Mouse (Mus musculus): ENCODE data around the gene Gadl1.

Gadl1 gene

DNA sequence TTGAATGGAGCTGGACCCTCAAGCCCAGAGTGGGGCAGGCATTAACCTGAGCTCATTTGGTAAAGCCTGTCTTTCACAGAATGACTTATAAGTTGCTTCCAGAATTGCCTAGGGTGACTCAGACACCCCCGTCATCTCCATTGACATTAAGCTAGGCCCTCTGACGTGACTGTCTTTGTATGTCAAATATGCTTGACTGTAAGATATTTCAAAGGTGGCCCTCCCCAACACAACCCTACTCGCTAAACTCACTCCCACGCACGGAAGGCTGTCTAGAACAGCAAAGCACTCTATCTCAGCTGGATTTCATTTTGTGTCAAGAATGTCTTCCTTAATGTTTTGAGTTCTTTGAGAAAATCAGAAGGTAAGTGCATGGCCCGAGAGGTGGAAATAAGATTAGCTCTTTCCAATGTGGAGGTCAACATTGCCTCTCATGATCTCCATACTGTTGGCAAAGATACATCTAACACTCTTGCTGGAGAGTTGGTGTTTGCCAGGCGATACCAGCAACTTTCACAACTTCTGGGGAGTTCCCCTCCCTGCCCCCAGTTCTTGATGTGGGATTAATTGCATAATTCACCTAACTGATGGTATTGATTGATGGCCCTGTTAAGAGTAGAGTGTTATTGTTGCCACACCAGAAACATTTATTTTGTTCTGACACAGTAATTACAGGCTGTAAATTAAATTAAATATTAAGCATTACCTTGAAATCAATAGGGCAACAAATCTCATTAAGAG lies 182.0 kb downstream of the Gadl1 start:
- DNase-seq: no peak

DNA sequence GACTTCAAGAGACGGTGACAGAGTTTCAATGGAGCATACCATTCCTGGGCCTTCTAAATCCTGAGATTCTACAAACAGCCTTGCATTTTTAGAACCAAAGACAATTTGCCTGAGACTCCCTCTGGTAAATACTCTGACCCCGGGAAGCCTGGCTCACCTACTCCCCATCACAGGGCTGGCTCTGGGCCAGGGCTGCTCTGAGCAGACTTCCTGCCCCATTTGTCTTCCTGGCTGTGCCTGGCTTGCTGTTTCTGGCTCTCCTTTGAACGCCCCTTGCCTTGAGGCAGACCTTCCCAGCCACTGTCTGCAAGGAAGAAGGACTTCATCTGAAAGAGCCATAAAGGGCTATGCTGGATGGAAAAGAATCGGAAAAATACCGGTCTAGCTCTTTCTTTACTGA lies 182.7 kb downstream of the Gadl1 start:
- no peak for DNase-seq

DNA sequence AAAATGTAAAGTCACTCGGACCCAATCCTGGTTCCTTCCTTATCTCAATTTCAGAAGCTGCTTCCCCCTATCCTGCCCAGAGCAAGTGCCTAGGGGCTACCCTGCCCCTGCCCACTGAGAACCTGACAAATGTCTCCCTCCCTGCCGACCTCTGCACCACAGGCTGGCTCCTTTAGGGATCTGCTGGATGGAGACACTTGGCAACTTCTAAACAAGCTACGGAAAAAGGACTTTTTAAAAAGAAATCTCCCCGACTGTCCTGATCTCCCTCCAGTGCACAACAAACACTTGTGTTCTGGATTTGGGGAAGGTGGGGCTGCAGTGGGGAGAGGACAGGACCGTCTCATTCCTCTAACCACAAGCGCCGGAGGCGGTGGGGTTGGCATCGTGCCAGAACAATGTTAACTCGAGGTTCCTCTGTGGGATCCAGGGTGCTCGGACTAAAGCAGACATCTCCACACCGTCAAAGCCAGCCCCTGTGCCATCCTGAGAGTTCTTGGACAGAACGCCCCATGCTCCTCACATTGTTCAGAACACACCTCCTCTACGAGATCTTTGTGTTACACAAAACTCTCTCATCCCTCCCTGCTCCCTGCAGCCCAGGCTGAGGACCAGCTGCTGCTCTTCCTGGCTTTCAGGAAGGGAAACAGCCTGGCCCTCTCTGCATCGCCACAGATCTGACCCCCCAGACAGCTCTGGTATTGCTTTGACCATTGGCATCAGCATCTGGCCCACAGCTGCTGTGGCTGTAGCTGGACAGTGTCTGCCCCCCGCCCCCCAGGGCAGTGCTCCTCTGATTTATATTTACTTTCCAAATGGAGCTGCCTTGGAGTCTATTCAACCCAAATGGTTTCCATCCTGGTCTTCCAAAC lies 189.7 kb downstream of the Gadl1 start:
- no peak for DNase-seq

DNA sequence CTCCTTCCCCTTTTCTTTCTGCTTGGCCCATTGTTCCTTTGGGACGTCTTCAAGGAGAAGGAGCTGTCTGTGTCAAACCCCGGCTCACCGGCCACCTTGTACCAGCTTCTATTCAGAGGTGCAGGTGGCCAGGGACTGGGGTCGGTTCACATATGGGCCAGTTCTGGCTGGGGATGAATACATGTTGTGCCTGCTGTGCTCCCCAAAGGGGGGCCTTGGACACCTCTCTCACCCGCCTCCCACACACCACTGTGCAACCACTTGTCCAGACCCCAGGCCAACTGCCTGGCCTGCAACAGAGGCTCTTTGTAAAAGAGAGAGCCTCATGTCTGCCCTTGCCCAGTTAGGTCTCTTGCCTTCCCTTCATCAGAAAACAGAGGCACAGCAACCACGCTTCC lies 190.3 kb downstream of the Gadl1 start:
- DNase-seq: no peak

DNA sequence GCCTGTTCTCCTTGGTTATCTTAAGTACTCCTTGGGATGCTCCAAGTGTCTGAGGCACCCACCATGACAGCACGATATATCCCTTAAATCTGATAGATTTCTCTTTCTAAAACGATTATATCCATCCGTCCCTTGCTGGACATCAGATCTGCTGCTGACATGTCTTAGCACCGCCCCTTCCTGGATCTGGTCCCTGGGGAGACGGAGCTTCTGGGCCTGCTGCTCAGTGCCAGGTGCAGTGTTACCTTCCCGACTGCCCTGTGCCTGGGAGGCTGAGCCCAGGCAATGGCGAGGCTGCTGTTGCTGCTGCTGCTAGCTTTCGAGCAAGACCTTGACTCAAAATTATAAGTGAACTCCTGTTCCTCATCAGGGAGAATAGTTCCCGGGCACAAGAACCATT lies 190.8 kb downstream of the Gadl1 start:
- DNase-seq: no peak

DNA sequence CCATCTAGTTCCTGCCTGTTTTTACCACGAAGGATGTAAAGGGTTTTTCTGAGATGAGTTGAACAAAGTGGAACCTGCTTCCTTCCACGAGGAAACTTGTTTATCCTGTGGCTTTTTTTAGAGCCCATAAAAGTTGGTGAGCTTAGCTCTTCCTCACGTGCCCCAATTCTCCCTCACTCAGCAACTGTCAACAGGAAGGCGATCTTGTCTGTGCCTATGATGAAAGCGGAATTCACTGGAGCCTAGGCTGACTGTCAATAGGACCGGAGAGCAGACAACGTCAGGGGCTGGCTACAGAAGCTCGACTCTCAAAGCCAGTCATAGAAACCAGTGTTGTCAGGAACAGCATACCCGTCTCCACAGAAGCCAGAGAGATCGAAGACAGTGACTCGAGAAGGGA lies 192.6 kb downstream of the Gadl1 start:
- DNase-seq: no peak

DNA sequence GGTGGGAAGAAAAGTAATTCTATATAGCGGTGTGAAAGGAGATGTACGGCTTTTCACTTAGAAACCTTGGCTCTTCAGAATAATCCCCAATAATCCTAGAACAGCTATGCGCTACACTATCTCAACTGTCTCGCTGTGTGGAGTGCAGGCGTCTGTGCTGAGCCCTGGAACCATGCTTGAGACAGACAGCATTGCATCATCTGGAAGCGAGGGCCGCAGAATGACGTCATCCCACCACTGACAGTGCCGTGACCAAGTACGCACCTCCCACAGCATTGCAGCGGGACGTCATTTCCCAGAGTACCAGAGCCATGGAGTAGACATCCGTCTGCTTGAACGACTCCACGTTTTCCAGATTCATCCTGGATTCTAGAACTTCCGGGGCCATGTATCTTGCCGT lies 195.5 kb downstream of the Gadl1 start:
- no peak for DNase-seq

DNA sequence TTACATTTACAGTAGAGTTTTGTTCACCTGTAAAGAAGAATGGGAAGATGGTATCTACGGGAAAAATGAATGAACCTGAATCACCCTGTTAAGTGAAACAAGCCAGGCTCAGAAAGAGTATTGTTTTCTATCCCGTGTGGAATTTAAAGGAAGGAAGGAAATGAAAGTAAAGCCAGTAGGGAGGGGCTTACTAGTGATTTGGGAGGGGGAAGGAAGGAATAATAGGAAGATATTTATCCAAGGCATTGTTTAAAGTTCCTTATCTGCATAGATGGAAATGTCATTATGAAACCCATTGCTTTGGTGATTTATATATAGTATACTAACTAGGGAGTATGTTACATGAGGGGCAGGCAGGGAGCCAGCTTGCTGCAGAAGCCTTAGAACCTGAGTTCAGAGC lies 199.5 kb downstream of the Gadl1 start:
- no peak for DNase-seq

DNA sequence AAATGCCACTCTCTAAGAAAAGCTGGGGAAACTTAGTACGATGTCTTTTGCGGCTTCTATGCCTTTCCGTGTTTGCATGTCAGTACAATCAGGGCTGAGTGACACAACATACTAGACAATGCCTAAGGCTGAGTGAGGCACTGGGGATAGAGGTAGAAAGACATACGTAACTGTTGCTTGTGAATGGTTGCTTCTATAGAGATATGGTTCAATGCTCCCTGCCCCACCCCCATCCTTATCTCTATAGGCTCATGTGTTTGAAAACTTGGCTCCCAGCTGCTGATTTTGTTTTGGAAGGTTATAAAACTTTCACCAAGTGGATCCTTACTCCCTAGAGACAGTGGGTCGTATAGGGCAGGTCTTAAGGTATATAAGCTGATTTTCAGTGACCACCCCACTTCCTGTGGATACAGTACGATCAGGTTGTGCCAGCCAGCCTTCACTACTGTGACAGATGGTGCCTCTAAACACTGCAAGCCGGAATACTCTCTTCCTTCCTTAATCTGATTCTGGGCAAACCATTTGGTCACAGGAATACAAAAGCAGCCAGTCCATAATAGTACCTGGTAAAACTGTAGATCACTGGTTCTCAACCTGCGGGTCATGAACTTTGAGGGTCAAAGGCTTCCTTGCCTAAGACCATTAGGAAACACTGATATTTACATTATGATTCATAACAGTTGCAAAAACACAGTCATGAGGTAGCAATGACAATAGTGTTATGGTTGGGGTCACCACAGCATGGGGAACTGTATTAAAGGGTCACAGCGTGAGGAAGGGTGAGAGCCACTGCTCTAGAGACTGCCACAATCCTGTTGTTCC lies 202.1 kb downstream of the Gadl1 start:
- DNase-seq: no peak

DNA sequence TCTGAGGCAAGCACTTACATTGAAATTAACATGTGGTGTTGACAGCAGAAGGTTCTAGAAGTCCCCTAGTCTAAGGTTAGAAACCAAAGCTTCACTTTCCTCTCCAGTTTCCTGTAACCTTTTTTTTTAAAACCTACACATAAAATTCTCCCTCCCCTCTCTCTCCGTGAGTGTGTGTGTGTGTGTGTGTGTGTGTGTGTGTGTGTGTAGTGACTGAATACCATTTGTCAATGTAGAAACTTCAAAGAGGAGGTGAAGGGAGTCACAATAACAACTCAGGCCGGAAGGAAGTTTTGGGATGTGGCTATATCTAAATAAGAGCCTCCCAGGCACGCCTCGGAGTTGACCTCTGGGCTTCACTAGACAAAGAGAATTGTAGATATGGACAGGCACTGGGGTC lies 205.1 kb downstream of the Gadl1 start:
- no peak for DNase-seq

DNA sequence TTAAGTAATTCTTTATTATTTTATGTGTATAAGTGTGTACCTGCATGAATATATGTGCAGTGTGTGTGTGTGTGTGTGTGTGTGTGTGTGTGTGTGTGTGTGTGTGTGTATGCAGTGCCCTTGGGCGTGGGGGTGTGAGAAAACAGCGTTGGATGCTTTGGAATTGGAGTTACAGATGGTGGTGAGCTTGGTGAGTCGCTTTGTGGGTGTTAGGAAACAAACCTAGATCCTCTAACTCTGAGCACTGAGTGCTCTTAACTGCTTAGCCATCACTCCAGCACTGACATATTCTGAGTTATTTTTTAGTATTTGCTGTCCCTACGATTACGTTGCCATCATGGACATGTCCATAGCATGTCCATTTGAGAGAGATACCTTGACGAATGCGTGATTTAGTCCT lies 206.6 kb downstream of the Gadl1 start:
- no peak for DNase-seq

DNA sequence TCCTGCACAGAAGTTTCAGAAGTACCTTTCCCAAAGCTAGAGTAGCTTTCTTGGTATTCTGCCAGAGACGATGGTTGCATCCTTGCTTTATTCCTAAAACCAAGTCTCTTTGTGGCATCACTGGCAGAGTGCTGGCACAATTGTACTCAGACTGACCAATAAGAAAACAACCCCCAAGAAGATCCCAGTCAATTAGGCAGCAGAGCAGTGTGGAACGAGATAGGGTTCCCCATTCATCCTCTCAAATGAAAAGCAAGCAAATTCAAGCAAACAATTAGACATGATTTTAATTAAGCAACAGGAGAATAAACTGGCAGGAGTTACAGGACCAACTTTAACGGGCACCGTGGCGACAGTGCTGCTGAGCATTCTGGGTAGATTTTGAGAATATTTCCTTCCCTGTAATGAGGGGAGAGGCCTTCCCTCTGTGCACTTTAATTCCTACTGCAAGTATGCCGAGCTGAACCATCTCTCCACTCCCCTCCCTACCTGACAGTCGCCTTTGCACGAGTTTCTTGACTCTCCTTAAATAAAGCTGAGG lies 209.1 kb downstream of the Gadl1 start:
- DNase-seq: no peak

DNA sequence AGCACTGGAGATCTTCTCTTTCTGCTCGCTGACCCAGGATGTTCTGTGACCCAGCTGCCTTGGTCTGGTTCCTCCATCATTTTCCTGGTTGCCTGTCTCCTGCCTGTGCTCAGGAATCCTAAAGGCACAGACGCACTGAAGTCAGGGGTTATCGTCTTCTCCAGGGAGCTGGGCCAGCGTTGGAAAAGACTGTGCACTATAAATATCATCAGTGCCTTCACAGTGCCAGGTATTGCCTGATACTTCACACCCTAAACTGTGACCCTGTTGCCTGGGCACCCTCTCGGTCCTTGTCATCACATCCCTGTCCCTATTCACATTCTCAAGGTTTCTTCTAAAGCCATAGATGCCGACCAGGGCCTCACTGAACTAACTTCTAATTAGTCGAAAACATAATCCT lies 210.7 kb downstream of the Gadl1 start:
- no peak for DNase-seq

DNA sequence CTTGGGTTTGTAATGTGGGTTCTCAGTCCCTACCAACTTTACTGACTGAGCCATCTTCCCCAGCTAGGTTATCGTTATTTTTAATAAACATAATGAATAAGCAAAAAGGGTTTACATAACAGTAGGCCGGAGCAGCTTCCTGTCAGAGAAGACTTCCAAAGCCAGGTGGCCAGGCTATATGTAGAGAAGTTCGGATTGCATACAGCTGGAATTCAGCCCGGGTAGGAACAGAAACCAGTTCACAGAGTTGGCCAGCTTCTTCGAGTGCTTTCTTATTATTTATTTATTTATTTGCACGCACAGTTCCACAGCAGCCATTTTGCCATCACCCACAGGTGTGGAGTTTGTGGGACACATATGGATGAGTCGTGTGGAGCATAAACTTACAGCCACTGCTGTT lies 212.2 kb downstream of the Gadl1 start:
- DNase-seq: no peak

DNA sequence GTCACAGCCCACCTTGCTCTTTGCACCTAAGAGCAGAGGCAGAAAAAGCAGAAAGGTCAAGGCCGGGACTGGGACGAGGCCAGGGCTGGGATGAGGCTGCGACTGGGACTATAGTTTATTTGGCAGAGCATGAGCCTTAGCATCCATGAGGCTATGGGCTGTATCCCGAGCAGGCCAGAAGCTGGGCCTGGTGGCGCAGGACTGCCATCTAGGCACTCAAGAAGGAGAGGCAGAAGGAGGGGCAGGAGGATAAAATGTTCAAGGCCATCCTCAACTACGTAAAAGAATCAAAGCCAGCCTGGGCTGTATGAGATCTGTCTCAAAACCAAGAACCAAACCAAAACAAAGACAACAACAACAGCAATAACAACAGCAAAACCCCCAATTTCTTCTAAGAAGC lies 213.3 kb downstream of the Gadl1 start:
- no peak for DNase-seq

DNA sequence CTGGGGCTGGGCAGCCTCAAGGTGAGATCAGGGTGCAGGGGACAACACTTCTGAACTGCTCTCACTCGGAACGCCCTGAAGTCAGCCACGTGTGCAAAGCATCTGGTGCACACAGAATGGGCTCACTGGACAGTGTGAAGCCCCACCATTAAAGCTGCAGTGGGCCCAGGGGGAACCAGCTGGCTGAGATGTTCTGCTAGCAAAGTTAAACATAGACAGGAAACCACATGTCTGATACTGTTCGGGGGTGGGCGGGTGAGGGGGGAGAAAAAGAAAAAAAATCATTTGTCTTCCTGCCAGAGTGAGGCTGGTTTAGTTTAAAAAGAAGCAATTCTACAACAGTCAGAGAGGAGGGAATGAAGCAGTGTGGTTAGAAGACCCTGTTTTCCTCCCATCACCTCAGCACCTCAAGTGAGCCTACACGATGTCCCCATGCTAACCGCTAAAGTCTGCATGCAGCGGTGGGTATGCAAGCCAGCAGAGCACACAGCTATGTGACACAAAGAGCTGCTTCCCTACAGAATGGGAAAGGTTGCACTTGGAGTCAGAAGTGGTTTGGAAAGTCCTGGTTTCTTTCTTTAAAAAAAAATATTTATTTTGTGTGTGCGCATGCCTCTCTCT lies 213.8 kb downstream of the Gadl1 start:
- DNase-seq: no peak

Measured in cerebellum, adult 9-10 months (tissue).